Mouse (Mus musculus) liver, adult 2 months (tissue): Measurements from ENCODE around the gene Myo1f.

Experiments used
- CTCF ChIP-seq: fragments of 200-500 bp; IDR thresholded peaks from 2 replicates; pipeline ENCODE4 v1.5.1; 2011; ENCODE audit warnings: low read depth, low read length, control low read depth
- POLR2A ChIP-seq: fragments of 200-500 bp; IDR thresholded peaks from 2 replicates; pipeline ENCODE4 v1.6.1; 2011; ENCODE audit warnings: low read length, control low read depth; ENCODE audit not compliant: insufficient read depth; ENCODE audit errors: extremely low read depth

DNA sequence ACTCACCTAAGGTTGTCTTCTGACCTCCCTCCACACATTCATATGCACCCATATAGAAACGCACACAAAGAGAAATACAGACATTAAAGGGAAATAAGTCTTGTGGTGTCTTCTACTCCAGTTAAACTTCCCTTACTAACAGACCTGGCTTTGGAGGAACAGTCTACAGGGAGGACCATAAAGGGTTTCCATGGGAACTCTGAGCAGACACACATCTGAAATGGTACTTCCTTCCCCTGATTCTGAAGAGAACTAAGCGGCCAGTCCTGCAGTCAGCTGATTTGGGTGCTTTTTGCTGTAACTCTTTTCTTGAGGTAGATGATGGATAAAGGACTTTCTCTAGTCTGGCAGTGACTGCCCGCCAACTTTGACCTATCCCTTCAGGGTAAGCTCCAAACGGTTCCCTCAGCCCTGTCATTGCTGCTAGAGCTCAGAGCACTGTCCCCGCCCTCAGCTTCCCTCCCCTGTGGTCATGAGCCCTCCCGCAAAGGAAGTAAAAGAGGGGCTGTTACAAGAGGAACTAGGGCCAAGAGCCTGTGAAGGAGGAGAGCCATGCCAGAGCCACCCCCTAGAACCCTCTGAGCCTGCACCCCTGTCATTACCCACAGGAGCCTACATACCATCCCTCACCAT is at the start of gene Myo1f:
- TF ChIP-seq CTCF, result no peak
- no peak for TF ChIP-seq POLR2A
